In genomic region chr4:122985110-122985509, GRCm38 (mm10) we compare ENCODE assay signal across 8 mouse cellular contexts. TPM values are rescaled to one million over a fixed set of nuclear protein-coding genes. Genes with fewer than 3 reads are reported as not detected.
A peak's percentile ranks its signal among the peaks of the same experiment; 100 is the strongest.
DNase-seq lines count a peak whose midpoint lies in the region; ATAC-seq and TF ChIP-seq lines count a peak whose summit lies in the region.

No protein-coding gene starts in this region.

- peaks cover 2% of the 10 kb centered on the region; the same call in 1 of the 2 replicates for H3K27me3 ChIP-seq in forebrain, embryonic 11.5 days (ENCODE audit: control insufficient read depth, insufficient read depth, low read length)
- peaks cover 19% of the 10 kb centered on the region for H3K27me3 ChIP-seq in hindbrain, embryonic 13.5 days
- peaks cover 24% of the 10 kb centered on the region for H3K27me3 ChIP-seq in lung, postnatal 0 days (replicated peaks; ENCODE audit: insufficient read depth, low read length)

- ATAC-seq in CD4-positive, CD25-positive, alpha-beta regulatory T cell, adult 4 months: peak; percentile 91
- ATAC-seq in forebrain, embryonic 11.5 days (replicated peaks; ENCODE audit: low FRiP score): peak; percentile 73
- peak; percentile 91 for ATAC-seq in hindbrain, embryonic 13.5 days (ENCODE audit: low FRiP score)
- peak; percentile 90 for ATAC-seq in lung, postnatal 0 days

- no peaks in the 10 kb centered on the region for H3K36me3 ChIP-seq in forebrain, embryonic 11.5 days (ENCODE audit: control insufficient read depth, insufficient read depth, low read length)
- H3K36me3 ChIP-seq in hindbrain, embryonic 13.5 days: no peaks in the 10 kb centered on the region
- no peaks in the 10 kb centered on the region for H3K36me3 ChIP-seq in lung, postnatal 0 days (ENCODE audit: insufficient read depth, low read length)

- H3K27ac ChIP-seq in forebrain, embryonic 11.5 days (ENCODE audit: low read depth, low read length): no peak overlapping the region
- no peak overlapping the region for H3K27ac ChIP-seq in hindbrain, embryonic 13.5 days
- H3K27ac ChIP-seq in lung, postnatal 0 days (ENCODE audit: low read length): no peak overlapping the region

- no peak overlapping the region for H3K9ac ChIP-seq in forebrain, embryonic 11.5 days (ENCODE audit: low read length)
- H3K9ac ChIP-seq in hindbrain, embryonic 13.5 days: no peak overlapping the region
- H3K9ac ChIP-seq in lung, postnatal 0 days (replicated peaks; ENCODE audit: low read depth): no peak overlapping the region

- no peak overlapping the region for H3K4me3 ChIP-seq in forebrain, embryonic 11.5 days (ENCODE audit: low read depth, low read length)
- no peak overlapping the region for H3K4me3 ChIP-seq in hindbrain, embryonic 13.5 days
- H3K4me3 ChIP-seq in lung, postnatal 0 days (ENCODE audit: low read depth, low read length): no peak overlapping the region

- 57% methylated on average over 8 of the region's 8 CpGs for WGBS in forebrain, embryonic 11.5 days
- WGBS in hindbrain, embryonic 13.5 days: 38% methylated on average over 8 of the region's 8 CpGs
- whole genome bisulfite sequencing in lung, postnatal 0 days: 25% methylated on average over 8 of the region's 8 CpGs

- no peaks in the 10 kb centered on the region for H3K9me3 ChIP-seq in forebrain, embryonic 11.5 days (ENCODE audit: control insufficient read depth, low read length)
- H3K9me3 ChIP-seq in hindbrain, embryonic 13.5 days: no peaks in the 10 kb centered on the region
- H3K9me3 ChIP-seq in lung, postnatal 0 days (ENCODE audit: low read length): no peaks in the 10 kb centered on the region

- TF ChIP-seq EP300 in lung, postnatal 0 days (IDR thresholded peaks at IDR 0.05): no peak

- peak; percentile 92 for TF ChIP-seq CTCF in lung, postnatal 0 days (IDR thresholded peaks at IDR 0.05)

- H3K4me1 ChIP-seq in forebrain, embryonic 11.5 days (replicated peaks; ENCODE audit: control insufficient read depth, insufficient read depth, low read length): peaks cover 2% of the 10 kb centered on the region; the same call in 1 of the 2 replicates
- peaks cover 8% of the 10 kb centered on the region; the same call in 1 of the 2 replicates for H3K4me1 ChIP-seq in hindbrain, embryonic 13.5 days (replicated peaks)
- H3K4me1 ChIP-seq in lung, postnatal 0 days (ENCODE audit: insufficient read depth, low read depth, low read length): no peaks in the 10 kb centered on the region

- peak; percentile 88 for DNase-seq in NIH3T3 (ENCODE audit: low read depth)
- DNase-seq in forebrain, embryonic 11.5 days (ENCODE audit: low spot score): no peak
- peak; percentile 79 for DNase-seq in layer of hippocampus, adult 9-11 months
- peak; percentile 85 for DNase-seq in lung, postnatal 0 days (ENCODE audit: low spot score)
- DNase-seq in right cerebral cortex, postnatal 14 days: peak; percentile 54
- no peak for DNase-seq in gastrocnemius, adult 8-10 months (ENCODE audit: low spot score in 2 of 2)

- no peak overlapping the region for H3K4me2 ChIP-seq in forebrain, embryonic 11.5 days (ENCODE audit: low read depth, low read length, severe bottlenecking)
- no peak overlapping the region for H3K4me2 ChIP-seq in hindbrain, embryonic 13.5 days
- no peak overlapping the region for H3K4me2 ChIP-seq in lung, postnatal 0 days (replicated peaks; ENCODE audit: low read depth, low read length)

RNA-seq across cellular contexts. Expression of gene Mycl, which starts 10.3 kb away (rescaled TPM):
- polyA plus RNA-seq in CD4-positive, CD25-positive, alpha-beta regulatory T cell, adult 4 months (2017; shearing (Covaris generic)): not detected
- polyA plus RNA-seq in forebrain, embryonic 11.5 days (2014; fragmentation: Nextera tagmentation; extraction: Ambion mirVana): 66.8 and 69.5 TPM in 2 replicates
- polyA plus RNA-seq in hindbrain, embryonic 13.5 days (2015; fragmentation: Nextera tagmentation; extraction: Ambion mirVana): 75.9 and 77.3 TPM in 2 replicates
- 6.0 and 8.1 TPM in 2 replicates for polyA plus RNA-seq in lung, postnatal 0 days (2015; fragmentation: Nextera tagmentation; extraction: Ambion mirVana)
- total RNA-seq in gastrocnemius, adult 8-10 months (2022): 1 to 10 TPM in 1 of 4 experiments, under 1 TPM in 1, not detected in 2; 0.40 to 1.1 TPM

RNA-seq across cellular contexts. Expression of gene Mfsd2a, which starts 24.1 kb away (rescaled TPM):
- polyA plus RNA-seq in CD4-positive, CD25-positive, alpha-beta regulatory T cell, adult 4 months (2017; shearing (Covaris generic)): 1 to 10 TPM in 1 of 2 experiments, under 1 TPM in 1; 0.93 to 1.5 TPM
- polyA plus RNA-seq in forebrain, embryonic 11.5 days (2014; fragmentation: Nextera tagmentation; extraction: Ambion mirVana): 22.5 TPM in 2 replicates
- 29.6 and 36.7 TPM in 2 replicates for polyA plus RNA-seq in hindbrain, embryonic 13.5 days (2015; fragmentation: Nextera tagmentation; extraction: Ambion mirVana)
- 0.38 and 1.2 TPM in 2 replicates for polyA plus RNA-seq in lung, postnatal 0 days (2015; fragmentation: Nextera tagmentation; extraction: Ambion mirVana)
- total RNA-seq in gastrocnemius, adult 8-10 months (2022): not detected

RNA-seq across cellular contexts. Expression of gene Trit1, which starts 31.3 kb away (rescaled TPM):
- polyA plus RNA-seq in CD4-positive, CD25-positive, alpha-beta regulatory T cell, adult 4 months (2017; shearing (Covaris generic)): 10 to 100 TPM; 16.0 to 21.2 TPM
- polyA plus RNA-seq in forebrain, embryonic 11.5 days (2014; fragmentation: Nextera tagmentation; extraction: Ambion mirVana): 21.6 and 24.4 TPM in 2 replicates
- polyA plus RNA-seq in hindbrain, embryonic 13.5 days (2015; fragmentation: Nextera tagmentation; extraction: Ambion mirVana): 25.4 and 27.1 TPM in 2 replicates
- polyA plus RNA-seq in lung, postnatal 0 days (2015; fragmentation: Nextera tagmentation; extraction: Ambion mirVana): 10.7 and 11.1 TPM in 2 replicates
- 1 to 10 TPM; 5.8 to 7.1 (median 6.6) TPM for total RNA-seq in gastrocnemius, adult 8-10 months (2022)

Comparison
In these comparisons a context has a peak if more than half of its experiments do, and no peak if none do; other contexts are left out.
1. DNase-seq: peak in NIH3T3 (single experiment), layer of hippocampus, adult 9-11 months (single experiment), lung, postnatal 0 days (single experiment) and right cerebral cortex, postnatal 14 days (single experiment); none in forebrain, embryonic 11.5 days (single experiment) and gastrocnemius, adult 8-10 months (0 of 2).
2. Peak in every context shown above with its lines, with median percentiles within 50 percentile points of each other: ATAC-seq.